Mouse (Mus musculus) forelimb bud, embryonic 11.5 days (tissue): ENCODE measurements at regions not wholly inside any gene's neighbourhood (a gene's known extent, or its start where the extent isn't known, plus 50 kb on each side); places are given as distances from the start of the nearest gene placed in this dataset.

ENCODE experiments used
- DNase-seq: peaks from one replicate; pipeline ENCODE4 v3.0.0-alpha.2; 2012; ENCODE audit warnings: low read depth, low spot score

GRCm38 (mm10) chr10:84088799-84089778 lies 351.3 kb downstream of the Nuak1 start:
- peak; percentile 29 for DNase-seq

GRCm38 (mm10) chr10:84093919-84094318 lies 346.5 kb downstream of the Nuak1 start:
- peak; percentile 32 for DNase-seq

DNA sequence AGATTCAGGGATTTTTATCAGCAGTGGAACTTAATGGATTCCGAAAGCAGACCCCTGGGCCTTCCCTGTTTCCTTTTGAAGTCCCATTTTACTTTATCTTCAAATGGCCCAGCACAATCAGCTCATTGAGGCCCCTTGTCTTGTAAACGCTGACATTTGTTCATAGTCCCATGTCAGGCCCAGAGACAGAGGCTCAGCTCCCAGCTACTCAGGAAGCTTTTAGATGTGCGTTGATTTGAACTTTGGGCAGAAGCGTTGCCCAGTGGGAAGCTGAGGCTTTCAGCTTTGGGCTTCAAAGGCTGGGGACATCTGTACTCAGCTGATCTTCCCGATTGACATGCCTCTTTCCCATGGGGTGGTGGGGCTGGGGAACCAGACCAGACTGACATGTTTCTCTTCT lies 343.2 kb downstream of the Nuak1 start:
- DNase-seq: no peak

DNA sequence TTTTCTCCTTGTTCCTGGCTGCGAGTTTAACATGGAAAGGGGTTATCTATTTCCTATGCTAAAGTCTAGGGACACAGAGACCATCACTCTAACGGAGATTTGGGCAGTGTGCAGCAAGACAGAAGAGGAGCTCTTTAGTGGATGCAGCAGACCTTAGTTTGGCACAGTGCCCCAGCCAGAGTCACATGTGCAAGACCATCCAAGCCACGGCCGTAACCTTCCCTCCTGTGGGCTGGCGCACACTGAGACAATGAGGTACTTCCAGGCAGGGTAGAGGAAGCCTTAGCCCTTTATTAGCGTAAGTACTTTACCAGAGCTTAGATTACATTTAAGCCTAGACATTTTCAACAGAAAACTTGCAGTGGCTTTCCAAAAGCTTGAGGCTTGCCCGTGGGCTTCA lies 336.4 kb downstream of the Nuak1 start:
- no peak for DNase-seq

DNA sequence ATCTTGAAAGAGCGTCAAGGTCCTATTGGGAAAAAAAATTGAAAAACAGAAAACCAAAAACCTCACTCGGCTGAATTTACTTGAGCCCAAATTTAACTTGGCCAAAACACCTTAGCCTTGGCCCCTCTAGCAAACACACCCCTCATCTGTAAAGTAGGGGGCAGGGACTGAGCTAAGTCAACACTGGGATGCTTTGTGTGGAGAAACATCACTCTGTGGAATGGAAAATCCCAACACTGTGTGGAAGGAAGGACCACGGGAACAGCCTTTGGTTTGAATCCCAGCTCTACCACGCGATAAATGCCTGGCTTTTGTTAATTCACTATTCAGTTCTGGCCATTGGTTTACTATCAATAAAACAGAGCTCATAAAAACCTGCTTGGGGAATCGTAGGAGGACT lies 335.8 kb downstream of the Nuak1 start:
- DNase-seq: no peak

GRCm38 (mm10) chr10:84109680-84110371 lies 330.6 kb downstream of the Nuak1 start:
- DNase-seq: no peak

DNA sequence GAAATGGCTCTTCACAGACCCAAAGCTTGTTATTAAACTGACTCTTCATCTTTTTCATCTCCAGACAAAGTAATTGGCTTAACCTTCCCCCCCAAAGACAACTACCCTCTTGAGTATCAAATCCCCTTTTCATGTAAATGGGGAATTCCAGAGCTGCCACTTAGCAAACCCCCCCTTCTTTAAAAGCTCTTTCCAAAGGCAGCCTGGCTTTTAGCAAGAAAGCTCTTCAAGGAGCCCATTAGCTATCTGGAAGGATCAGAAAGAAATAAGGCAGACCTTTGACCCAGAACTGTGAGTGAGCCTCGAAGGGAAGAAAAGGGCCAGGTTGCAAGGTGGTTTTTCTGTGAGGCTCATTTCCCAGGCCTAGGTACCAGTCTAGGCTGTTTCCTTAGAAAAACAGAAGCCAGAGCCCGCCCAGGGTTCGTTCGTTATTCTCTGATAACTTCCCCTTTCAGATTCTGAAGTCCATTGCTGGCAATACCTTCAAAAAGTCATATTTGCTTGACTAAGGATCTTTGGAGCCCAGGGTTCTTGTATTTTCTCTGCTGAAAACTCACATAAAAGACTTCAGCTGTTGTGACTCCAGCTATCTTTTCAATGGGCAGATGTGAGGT lies 329.9 kb downstream of the Nuak1 start:
- DNase-seq: peak; percentile 23

DNA sequence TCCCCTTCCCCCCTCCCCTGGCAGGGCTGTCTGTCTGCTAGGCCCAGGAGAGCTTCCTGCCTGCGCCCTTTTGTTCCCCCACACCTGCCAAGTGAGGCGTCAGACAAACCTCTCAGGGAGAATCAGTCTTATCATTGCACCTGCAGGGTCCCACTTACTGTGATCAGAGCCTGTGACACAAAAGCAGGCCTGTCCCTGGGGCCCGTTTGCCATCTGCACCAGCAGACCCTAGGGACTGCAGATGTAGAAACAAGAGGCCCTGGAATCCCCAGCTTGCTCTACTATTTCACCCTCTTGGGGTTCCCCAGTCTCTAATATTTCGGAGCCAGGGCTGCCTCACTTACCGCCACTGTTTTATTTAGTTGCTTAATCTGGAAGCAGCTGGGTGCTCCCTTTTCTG lies 328.9 kb downstream of the Nuak1 start:
- DNase-seq: no peak

DNA sequence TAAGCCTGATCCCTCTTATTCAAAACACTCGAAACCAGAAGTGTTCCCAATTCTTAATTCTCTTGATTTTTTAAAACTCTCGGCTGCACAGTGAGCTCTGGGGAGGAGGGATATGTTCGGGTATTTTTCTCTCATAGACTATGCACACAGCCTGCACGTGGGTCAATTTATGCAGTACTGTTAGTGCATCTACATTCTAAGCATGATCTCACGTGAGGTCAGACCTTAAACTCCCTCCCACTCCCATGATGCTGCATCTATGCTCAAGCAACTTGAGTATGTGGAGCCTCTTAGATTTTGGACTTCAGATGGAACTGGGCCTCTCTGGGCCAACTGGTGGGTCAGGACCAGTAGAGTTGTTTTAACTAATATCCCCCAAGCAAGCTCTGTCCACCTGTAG lies 328.5 kb downstream of the Nuak1 start:
- DNase-seq: no peak

GRCm38 (mm10) chr10:84119952-84120550 lies 320.3 kb downstream of the Nuak1 start:
- no peak for DNase-seq

GRCm38 (mm10) chr10:84137019-84137658 lies 303.3 kb downstream of the Nuak1 start:
- DNase-seq: no peak

DNA sequence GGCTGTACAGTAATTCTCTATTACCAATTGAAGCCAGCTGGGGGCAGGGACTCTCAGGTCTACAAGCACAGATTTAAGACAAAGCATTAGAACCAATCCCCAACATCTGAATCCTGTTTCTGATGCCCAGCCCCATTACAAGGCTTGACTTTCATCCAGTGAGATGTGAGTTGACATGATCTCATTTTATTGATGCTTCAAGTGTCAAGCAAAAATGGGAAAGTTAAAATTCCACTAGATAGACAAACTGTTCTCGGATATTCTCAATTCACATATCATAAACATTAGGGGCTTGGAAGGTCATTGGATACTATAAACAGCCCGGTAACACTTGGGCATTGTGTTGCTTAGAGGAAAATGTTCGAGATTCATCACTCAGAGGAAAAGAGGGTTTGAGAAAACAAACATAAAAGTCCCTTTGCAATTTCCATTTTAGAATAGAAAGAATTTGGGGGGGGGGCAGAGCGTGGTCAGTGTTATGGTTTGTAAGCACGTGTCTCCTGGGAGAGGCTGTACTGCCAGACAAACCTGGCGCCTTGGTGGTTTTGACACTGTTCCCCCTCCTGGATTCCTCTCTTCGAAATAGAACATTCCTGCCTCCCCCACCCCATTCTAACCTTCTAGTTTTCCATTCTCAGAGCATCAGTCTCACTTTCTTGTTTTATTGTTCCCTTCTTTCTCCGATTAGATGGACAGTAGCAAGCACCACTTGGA lies 297.5 kb downstream of the Nuak1 start:
- no peak for DNase-seq

GRCm38 (mm10) chr10:84143674-84144343 lies 296.6 kb downstream of the Nuak1 start:
- peak; percentile 54 for DNase-seq

GRCm38 (mm10) chr10:84144344-84144687 lies 296.1 kb downstream of the Nuak1 start:
- DNase-seq: no peak

DNA sequence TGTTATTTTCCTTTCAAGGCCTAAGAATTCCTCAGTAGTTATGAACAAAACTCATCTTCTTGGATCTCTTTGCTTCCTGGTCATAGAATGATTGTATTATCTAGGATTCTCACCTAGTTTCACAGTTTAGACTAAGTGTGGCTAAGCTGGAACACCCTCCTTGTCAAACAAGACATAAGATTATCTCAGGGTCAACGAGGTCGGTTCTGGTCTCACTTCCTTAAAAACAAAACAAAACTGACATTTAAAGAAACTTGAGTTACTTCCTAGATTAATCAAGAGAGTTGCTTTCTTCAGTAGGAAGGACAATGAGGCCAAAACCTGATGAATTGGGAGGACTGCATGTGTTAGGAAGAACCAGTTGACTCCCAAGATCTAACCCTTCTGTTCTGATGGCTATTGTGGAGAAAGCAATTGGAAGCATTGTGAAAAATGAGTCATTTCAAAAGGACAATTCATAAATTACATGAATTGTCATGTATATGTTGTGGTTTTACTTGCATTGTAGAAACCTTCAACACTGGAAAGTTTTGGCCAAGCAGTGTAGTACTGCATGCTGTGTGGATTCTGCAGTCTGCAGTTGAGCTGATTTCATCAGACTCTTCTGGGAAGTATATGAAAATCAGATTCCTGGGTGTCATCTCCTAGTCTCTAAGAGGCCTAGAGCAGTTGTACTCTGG lies 293.0 kb downstream of the Nuak1 start:
- DNase-seq: no peak

- DNase-seq: no peak
Measured at GRCm38 (mm10) chr10:84163752-84164151, 276.6 kb downstream of the Nuak1 start.

DNA sequence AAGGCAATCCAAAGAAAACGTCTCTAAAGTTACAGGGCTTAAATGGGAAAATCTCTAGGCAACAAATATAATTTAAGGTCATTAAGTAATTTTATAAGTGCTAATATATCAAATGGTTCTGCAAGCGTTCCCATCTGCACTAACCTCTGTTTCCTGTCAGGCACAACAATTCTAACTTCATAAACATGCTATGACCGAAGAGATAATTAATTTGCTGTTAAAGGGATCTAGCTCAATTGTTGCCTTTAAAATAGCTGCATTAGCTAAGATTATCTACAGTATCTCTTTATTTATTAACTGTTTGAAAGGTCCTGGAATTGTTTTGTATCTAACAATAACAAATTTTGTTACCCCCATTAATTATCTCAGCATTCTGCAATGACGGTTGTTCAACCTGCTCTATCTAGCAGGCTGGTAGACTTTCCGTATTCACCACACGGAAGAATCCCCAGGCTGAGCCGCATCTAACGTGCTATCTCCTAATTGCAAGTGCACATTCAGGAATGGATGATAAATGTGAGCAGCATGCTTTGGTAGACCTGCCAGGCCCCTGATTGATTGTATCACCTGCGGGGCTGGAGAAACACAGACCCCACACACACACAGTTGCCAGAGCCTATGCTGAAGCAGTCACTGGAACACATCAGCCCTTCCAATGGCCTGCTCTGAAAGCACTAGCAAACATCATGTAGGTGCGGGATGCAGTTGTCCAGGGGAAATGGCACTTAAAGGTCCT lies 274.4 kb downstream of the Nuak1 start:
- no peak for DNase-seq

DNA sequence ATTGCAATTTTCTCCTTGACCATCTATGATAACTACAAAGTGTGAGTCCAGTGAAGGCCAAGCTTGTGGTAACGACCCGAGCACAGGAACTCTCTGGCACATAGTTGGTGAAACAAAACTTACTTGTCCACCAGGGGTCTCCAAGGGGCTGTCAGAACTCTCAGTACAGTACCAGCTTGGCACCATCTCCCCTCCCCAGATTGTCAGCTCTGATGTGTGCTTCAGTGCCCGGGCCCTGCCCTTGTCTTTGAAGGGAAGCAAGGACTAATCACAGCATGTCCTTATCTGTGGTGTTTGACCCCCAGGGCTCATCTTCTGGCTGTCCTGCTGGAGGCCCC lies 273.9 kb downstream of the Nuak1 start:
- DNase-seq: peak; percentile 35

- peak; percentile 87 for DNase-seq
Measured at GRCm38 (mm10) chr10:84172828-84173321, 267.5 kb downstream of the Nuak1 start.
